Mouse (Mus musculus): ENCODE results near the gene Shtn1. TPM values are rescaled to one million over a fixed set of nuclear protein-coding genes. Genes with fewer than 3 reads are reported as not detected.

The Shtn1 gene
- polyA plus RNA-seq, 2 experiments, result 3.2 to 3.3 TPM

DNA sequence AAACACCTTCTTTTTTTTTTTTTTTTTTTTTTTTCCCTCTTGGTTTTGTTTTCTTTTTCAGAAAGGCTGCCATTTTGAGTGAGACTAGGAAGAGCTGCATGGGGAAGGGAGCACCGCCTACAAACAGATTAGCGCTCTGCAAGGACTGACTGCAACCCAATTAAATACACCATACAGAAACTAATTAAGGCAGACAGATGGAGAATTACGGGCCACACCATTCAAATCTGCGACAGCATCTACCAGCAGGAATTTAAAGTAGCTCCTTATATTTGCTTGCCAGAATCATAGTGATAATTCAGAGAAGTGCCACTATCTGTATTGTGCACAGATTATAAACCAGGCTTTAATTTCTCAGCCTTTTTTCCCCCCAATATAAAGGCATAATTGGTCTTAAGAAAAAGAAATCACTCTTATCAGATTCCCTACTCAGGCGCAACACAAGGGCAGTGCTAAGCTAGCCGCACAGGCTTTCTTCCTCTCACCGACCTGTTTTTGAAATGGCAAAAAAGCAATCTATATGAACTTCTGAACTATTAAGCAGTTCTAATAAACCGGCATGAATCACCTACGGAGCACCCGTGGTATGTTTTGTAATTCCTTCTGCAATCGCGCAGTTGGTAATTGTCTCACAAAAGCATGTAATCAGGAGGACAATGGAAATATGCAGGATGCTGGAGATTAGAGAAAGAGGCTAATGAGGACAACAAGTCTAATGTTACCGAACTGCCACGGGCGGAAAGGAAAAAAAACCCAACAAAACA, 69.1 kb downstream of the Shtn1 start:
- no peak for TF ChIP-seq POLR2A (IDR thresholded peaks at IDR 0.05; ENCODE audit: borderline replicate concordance, extremely low read depth, insufficient read depth, insufficient read length)
- no peak overlapping the region for H3K4me2 ChIP-seq (replicated peaks; ENCODE audit: low read depth, low read length, severe bottlenecking)
- no peak overlapping the region for H3K4me3 ChIP-seq (replicated peaks; ENCODE audit: low read length)
- no peak overlapping the region for H3K9ac ChIP-seq (ENCODE audit: low read depth, low read length, severe bottlenecking)
- ATAC-seq (ENCODE audit: low FRiP score, low read depth), result no peak
- no peaks in the 10 kb centered on the region for H3K9me3 ChIP-seq (ENCODE audit: control insufficient read depth, low read length)
- no peaks in the 10 kb centered on the region for H3K36me3 ChIP-seq (ENCODE audit: control insufficient read depth, insufficient read depth, low read length)
- DNase-seq (ENCODE audit: low spot score), result no peak
- WGBS, result 59% methylated on average over 15 of the region's 15 CpGs
- H3K27ac ChIP-seq (replicated peaks; ENCODE audit: low read depth, low read length), result no peak overlapping the region
- H3K27me3 ChIP-seq (ENCODE audit: control insufficient read depth, insufficient read depth, low read length), result no peaks in the 10 kb centered on the region
- H3K4me1 ChIP-seq (ENCODE audit: control insufficient read depth, insufficient read depth, low read length), result no peaks in the 10 kb centered on the region

DNA sequence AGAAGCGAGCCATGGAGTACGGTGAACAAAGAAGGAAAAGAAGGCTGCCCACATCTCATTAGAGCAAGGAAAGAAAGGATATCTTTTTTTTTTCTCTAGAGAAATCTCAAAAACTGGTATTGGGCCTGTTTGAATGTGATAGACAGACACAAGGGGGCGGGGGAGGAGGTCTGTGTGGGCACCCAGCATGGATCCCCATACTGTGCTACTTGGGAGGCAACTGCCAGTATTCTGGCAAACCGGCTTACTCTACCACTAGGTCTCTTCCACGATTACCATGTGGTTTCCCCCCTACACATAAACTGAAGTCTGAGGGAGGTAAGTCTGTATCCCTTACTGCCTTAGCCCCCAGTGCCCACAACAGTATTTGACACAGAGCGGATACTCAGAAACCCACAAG, 73.1 kb downstream of the Shtn1 start:
- TF ChIP-seq POLR2A (IDR thresholded peaks at IDR 0.05; ENCODE audit: borderline replicate concordance, extremely low read depth, insufficient read depth, insufficient read length), result no peak
- H3K36me3 ChIP-seq (ENCODE audit: control insufficient read depth, insufficient read depth, low read length), result no peaks in the 10 kb centered on the region
- no peak overlapping the region for H3K4me2 ChIP-seq (replicated peaks; ENCODE audit: low read depth, low read length, severe bottlenecking)
- H3K4me1 ChIP-seq (ENCODE audit: control insufficient read depth, insufficient read depth, low read length), result no peaks in the 10 kb centered on the region
- 90% methylated on average over 6 of the region's 6 CpGs for WGBS
- H3K27me3 ChIP-seq (ENCODE audit: control insufficient read depth, insufficient read depth, low read length), result no peaks in the 10 kb centered on the region
- no peak overlapping the region for H3K4me3 ChIP-seq (replicated peaks; ENCODE audit: low read length)
- DNase-seq (ENCODE audit: low spot score), result no peak
- no peak for ATAC-seq (ENCODE audit: low FRiP score, low read depth)
- H3K9ac ChIP-seq (ENCODE audit: low read depth, low read length, severe bottlenecking), result no peak overlapping the region
- no peak overlapping the region for H3K27ac ChIP-seq (replicated peaks; ENCODE audit: low read depth, low read length)
- no peaks in the 10 kb centered on the region for H3K9me3 ChIP-seq (ENCODE audit: control insufficient read depth, low read length)

DNA sequence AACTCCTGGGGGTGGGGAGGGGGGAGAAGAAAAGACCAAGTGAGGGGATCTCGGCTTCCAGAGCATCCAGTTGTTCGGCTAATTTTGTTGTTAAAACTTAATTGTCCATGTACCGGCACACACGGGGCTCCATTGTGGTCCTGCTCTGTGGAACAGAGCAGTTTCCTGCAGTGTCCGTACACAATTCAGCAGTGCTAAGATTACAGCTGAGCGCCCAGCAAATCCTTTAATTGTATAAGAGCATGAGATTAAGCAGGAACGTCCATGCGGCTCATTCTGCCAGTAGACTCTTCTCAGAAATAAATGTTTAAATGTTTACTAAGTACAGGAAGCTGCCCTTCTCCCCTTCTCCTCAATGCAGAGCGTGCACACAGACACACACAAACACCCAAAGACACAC, 94.3 kb downstream of the Shtn1 start:
- Histone ChIP-seq H3K9me3 (ENCODE audit: control insufficient read depth, low read length) (no peaks in the 10 kb centered on the region), H3K27me3 (ENCODE audit: control insufficient read depth, insufficient read depth, low read length) (no peaks in the 10 kb centered on the region), H3K36me3 (ENCODE audit: control insufficient read depth, insufficient read depth, low read length) (no peaks in the 10 kb centered on the region), H3K4me3 (replicated peaks; ENCODE audit: low read length) (no peak overlapping the region), H3K27ac (replicated peaks; ENCODE audit: low read depth, low read length) (no peak overlapping the region), H3K4me2 (replicated peaks; ENCODE audit: low read depth, low read length, severe bottlenecking) (no peak overlapping the region), H3K4me1 (ENCODE audit: control insufficient read depth, insufficient read depth, low read length) (peaks cover 6% of the 10 kb centered on the region; the same call in 1 of the 2 replicates), H3K9ac (ENCODE audit: low read depth, low read length, severe bottlenecking) (no peak overlapping the region)
- 32% methylated on average over 9 of the region's 9 CpGs for WGBS
- no peak for TF ChIP-seq POLR2A (IDR thresholded peaks at IDR 0.05; ENCODE audit: borderline replicate concordance, extremely low read depth, insufficient read depth, insufficient read length)
- ATAC-seq (ENCODE audit: low FRiP score, low read depth), result no peak
- DNase-seq (ENCODE audit: low spot score), result no peak

DNA sequence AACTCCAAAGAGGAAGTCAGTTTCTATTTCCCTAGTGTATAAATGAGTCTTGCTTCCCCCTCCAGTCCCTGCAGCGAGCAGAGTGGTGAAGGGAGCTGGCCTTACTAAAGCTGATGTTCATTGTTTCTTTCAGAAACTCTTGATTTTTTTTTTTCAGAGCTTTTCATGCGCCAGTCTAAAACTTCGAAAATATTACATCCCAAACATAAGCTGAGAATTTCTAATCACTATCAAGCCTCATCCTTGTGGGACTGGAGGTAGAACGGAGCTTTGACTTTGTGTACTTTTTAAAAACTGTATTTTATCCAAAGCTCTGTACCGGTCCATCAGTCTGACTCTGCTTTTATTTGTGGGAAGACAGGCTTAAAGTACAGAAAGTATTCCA, 95.9 kb downstream of the Shtn1 start:
- Histone ChIP-seq H3K9ac (ENCODE audit: low read depth, low read length, severe bottlenecking) (no peak overlapping the region), H3K27ac (replicated peaks; ENCODE audit: low read depth, low read length) (no peak overlapping the region), H3K4me3 (replicated peaks; ENCODE audit: low read length) (no peak overlapping the region), H3K4me2 (replicated peaks; ENCODE audit: low read depth, low read length, severe bottlenecking) (peak overlapping the region; percentile 18), H3K36me3 (ENCODE audit: control insufficient read depth, insufficient read depth, low read length) (no peaks in the 10 kb centered on the region), H3K9me3 (ENCODE audit: control insufficient read depth, low read length) (no peaks in the 10 kb centered on the region), H3K4me1 (ENCODE audit: control insufficient read depth, insufficient read depth, low read length) (peaks cover 6% of the 10 kb centered on the region; the same call in 1 of the 2 replicates), H3K27me3 (ENCODE audit: control insufficient read depth, insufficient read depth, low read length) (no peaks in the 10 kb centered on the region)
- no peak for TF ChIP-seq POLR2A (IDR thresholded peaks at IDR 0.05; ENCODE audit: borderline replicate concordance, extremely low read depth, insufficient read depth, insufficient read length)
- 70% methylated on average over 5 of the region's 5 CpGs for WGBS
- no peak for ATAC-seq (ENCODE audit: low FRiP score, low read depth)
- no peak for DNase-seq (ENCODE audit: low spot score)

DNA sequence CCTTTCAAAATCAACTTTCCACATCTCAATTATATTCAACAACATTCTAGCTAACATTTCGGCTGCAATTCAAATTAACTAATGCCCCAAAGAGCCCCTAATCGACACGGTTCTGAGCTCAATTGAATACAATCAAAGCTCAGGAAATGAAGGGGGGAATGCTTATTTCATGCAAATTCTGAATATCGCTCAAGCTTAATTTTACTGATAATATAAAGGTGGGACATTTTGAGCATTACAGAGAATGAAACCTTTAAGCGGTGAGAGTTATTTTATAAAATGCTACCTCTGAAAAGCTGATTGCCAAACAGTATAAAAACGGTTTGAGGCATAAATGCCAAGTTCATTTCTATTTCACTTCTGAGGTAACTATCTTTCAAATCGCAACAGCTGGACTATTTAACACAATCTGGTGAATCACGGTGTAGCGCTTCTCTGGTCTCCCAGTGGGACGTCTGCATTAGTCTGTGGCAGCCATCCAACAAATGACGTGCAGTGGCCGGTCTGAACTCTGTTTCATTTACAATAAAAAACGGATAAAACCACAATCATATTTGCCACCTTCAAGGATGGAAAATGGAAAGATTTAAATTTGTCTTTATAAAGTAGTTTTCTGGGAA, 96.4 kb downstream of the Shtn1 start:
- Histone ChIP-seq H3K9me3 (ENCODE audit: control insufficient read depth, low read length) (no peaks in the 10 kb centered on the region), H3K27ac (replicated peaks; ENCODE audit: low read depth, low read length) (no peak overlapping the region), H3K4me3 (replicated peaks; ENCODE audit: low read length) (no peak overlapping the region), H3K27me3 (ENCODE audit: control insufficient read depth, insufficient read depth, low read length) (no peaks in the 10 kb centered on the region), H3K36me3 (ENCODE audit: control insufficient read depth, insufficient read depth, low read length) (no peaks in the 10 kb centered on the region), H3K4me1 (ENCODE audit: control insufficient read depth, insufficient read depth, low read length) (peaks cover 6% of the 10 kb centered on the region; the same call in 1 of the 2 replicates), H3K9ac (ENCODE audit: low read depth, low read length, severe bottlenecking) (no peak overlapping the region), H3K4me2 (replicated peaks; ENCODE audit: low read depth, low read length, severe bottlenecking) (peak overlapping the region; percentile 18)
- ATAC-seq (ENCODE audit: low FRiP score, low read depth), result no peak
- no peak for TF ChIP-seq POLR2A (IDR thresholded peaks at IDR 0.05; ENCODE audit: borderline replicate concordance, extremely low read depth, insufficient read depth, insufficient read length)
- 31% methylated on average over 13 of the region's 13 CpGs for WGBS
- peak; percentile 70 for DNase-seq (ENCODE audit: low spot score)
